Mouse (Mus musculus): ENCODE data around the gene AY761184.
"Not testable (repeated sequence)": the region's sequence is repeated elsewhere in the genome, so short reads cannot be mapped to it uniquely, and the experiment has no call there.

The AY761184 gene

DNA sequence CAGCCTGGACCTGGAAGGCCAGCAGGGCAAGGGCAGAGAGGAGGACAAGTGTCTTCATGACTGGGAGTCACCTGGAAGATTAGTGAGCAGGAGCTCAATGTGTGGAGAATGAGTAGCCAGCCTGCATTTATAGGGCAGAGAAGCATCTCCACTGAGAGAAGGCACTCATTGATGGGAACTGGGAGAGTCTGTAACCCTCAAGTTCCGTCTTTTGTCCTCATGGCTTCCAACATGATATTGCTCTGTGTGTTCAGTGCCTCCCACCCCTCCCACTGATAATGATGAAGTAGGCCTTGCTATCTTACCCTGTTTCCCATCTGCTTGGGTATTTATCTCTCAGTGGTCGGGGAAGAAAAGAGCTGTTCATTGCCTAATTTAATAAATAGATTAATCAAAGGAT is at the start of gene AY761184:
Gene AY761184, minus strand, starts transcription at position 101 of the 400 bp plus-strand sequence.
- not testable (repeated sequence) for DNase-seq

DNA sequence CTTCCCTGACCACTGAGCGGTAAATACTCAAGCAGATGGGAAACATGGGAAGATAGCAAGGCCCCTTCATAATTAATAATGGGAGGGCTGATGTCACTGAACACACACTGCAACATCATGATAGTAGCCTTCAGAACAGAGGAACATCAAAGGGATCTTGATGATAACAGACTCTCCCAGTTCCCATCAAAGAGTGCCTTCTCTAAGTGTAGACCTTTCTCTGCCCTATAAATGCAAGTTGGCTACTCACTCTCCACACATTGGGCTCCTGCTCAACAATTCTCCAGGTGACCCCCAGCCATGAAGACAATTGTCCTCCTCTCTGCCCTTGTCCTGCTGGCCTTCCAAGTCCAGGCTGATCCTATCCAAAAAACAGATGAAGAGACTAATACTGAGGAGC is 37.9 kb downstream of the AY761184 start, which contains the start of gene Defa34:
Gene Defa34, plus strand, starts transcription at position 301 of the 400 bp plus-strand sequence.
- DNase-seq, result not testable (repeated sequence)

DNA sequence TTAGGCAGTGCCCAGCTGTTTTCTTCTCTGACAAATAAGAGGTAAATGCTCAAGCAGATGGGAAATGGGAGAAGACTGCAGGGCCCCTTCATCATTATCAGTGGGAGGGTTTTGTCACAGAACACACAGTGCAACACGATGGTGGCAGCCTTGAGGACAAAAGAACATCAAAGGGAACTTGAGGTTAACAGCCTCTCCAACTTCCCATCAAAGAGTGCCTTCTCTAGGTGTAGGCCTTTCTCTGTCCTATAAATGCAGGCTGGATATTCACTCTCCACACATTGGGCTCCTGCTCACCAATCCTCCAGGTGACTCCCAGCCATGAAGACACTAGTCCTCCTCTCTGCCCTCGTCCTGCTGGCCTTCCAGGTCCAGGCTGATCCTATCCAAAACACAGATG is 48.0 kb downstream of the AY761184 start, which contains the start of gene Defa17:
Gene Defa17, plus strand, starts transcription at position 301 of the 400 bp plus-strand sequence.
- DNase-seq, result not testable (repeated sequence)
